Mouse (Mus musculus) liver, embryonic 13.5 days (tissue): ENCODE results near the gene Tns1. TPM values are rescaled to one million over a fixed set of nuclear protein-coding genes. Genes with fewer than 3 reads are reported as not detected.

Experiments
- ATAC-seq: fragments of 200-750 bp; cut with Nextera tagmentation; 2 replicates; pipeline ENCODE4 v1.8.0; 2017; ENCODE audit warnings: low read depth, mild to moderate bottlenecking, moderate number of reproducible peaks, moderate library complexity
- DNase-seq: peaks from one replicate; pipeline ENCODE4 v3.0.0; 2022
- H3K27ac ChIP-seq: fragments of 300-500 bp; sonication (generic); 2 replicates; pipeline ENCODE4 v1.5.1; 2015; ENCODE audit warnings: moderate library complexity, mild to moderate bottlenecking, inconsistent platforms
- H3K27me3 ChIP-seq: fragments of 300-500 bp; sonication (generic); 2 replicates; pipeline ENCODE4 v1.6.1; 2015; ENCODE audit warnings: mild to moderate bottlenecking, inconsistent platforms
- H3K36me3 ChIP-seq: fragments of 300-500 bp; sonication (generic); 2 replicates; pipeline ENCODE4 v1.6.1; 2015; ENCODE audit warnings: mild to moderate bottlenecking, inconsistent platforms
- H3K4me1 ChIP-seq: fragments of 300-500 bp; sonication (generic); replicated peaks from 2 replicates; pipeline ENCODE4 v1.6.1; 2015; ENCODE audit warnings: inconsistent platforms
- H3K4me2 ChIP-seq: fragments of 300-500 bp; sonication (generic); 2 replicates; pipeline ENCODE4 v1.6.1; 2015; ENCODE audit warnings: inconsistent platforms, mild to moderate bottlenecking, moderate library complexity
- H3K4me3 ChIP-seq: fragments of 300-500 bp; sonication (generic); replicated peaks from 2 replicates; pipeline ENCODE4 v1.5.1; 2015; ENCODE audit warnings: mild to moderate bottlenecking, inconsistent platforms
- H3K9ac ChIP-seq: fragments of 300-500 bp; sonication (generic); 2 replicates; pipeline ENCODE4 v1.6.1; 2015; ENCODE audit warnings: mild to moderate bottlenecking, inconsistent platforms
- H3K9me3 ChIP-seq: fragments of 300-500 bp; sonication (generic); replicated peaks from 2 replicates; pipeline ENCODE4 v1.6.1; 2016; ENCODE audit warnings: inconsistent platforms
- WGBS: fragments of 180-500 bp; shearing (Covaris S2); methylation state at CpG from one replicate; pipeline ENCODE4 v1.1.7; 2015; ENCODE audit not compliant: insufficient replicate concordance; 5-methylcytosine and 5-hydroxymethylcytosine counted together
- polyA plus RNA-seq: library from polyadenylated mRNA; unstranded; fragments of >200 nt; fragmentation: Nextera tagmentation; extraction: Ambion mirVana; gene quantifications from 2 replicates; pipeline ENCODE4 v1.2.1, GENCODE M21; 2015

Gene Tns1
- polyA plus RNA-seq, 1 experiment from 2014 or later: 11.7 TPM

GRCm38 (mm10) chr1:73948757-73949156 lies 175.5 kb downstream of the Tns1 start:
- Histone ChIP-seq H3K4me3 (no peak overlapping the region), H3K9ac (no peak overlapping the region), H3K4me1 (no peaks in the 10 kb centered on the region), H3K27ac (no peak overlapping the region), H3K27me3 (no peaks in the 10 kb centered on the region), H3K9me3 (no peaks in the 10 kb centered on the region), H3K4me2 (no peak overlapping the region), H3K36me3 (peaks cover 18% of the 10 kb centered on the region)
- 61% methylated on average over 5 of the region's 5 CpGs for WGBS
- ATAC-seq (no peak), DNase-seq (no peak)

- Histone ChIP-seq H3K27ac (no peak overlapping the region), H3K9ac (no peak overlapping the region), H3K9me3 (no peaks in the 10 kb centered on the region), H3K27me3 (no peaks in the 10 kb centered on the region), H3K4me2 (no peak overlapping the region), H3K36me3 (peaks cover 7% of the 10 kb centered on the region), H3K4me3 (no peak overlapping the region), H3K4me1 (no peaks in the 10 kb centered on the region)
- DNase-seq (no peak), ATAC-seq (no peak)
- 65% methylated on average over 15 of the region's 15 CpGs for WGBS
These were observed 176.5 kb downstream of the Tns1 start for GRCm38 (mm10) chr1:73947525-73948304.

- H3K4me2 ChIP-seq: no peak overlapping the region
- no peak overlapping the region for H3K27ac ChIP-seq
- ATAC-seq: no peak
- 73% methylated on average over 7 of the region's 7 CpGs for WGBS
- no peak overlapping the region for H3K4me3 ChIP-seq
- H3K4me1 ChIP-seq: no peaks in the 10 kb centered on the region
- no peak for DNase-seq
- no peaks in the 10 kb centered on the region for H3K36me3 ChIP-seq
- H3K9ac ChIP-seq: no peak overlapping the region
- no peaks in the 10 kb centered on the region for H3K27me3 ChIP-seq
- H3K9me3 ChIP-seq: no peaks in the 10 kb centered on the region
These were observed 177.5 kb downstream of the Tns1 start for GRCm38 (mm10) chr1:73946701-73947100.

- Histone ChIP-seq H3K4me3 (no peak overlapping the region), H3K27me3 (no peaks in the 10 kb centered on the region), H3K27ac (no peak overlapping the region), H3K4me2 (no peak overlapping the region), H3K4me1 (peaks cover 7% of the 10 kb centered on the region; the same call in 1 of the 2 replicates), H3K36me3 (no peaks in the 10 kb centered on the region), H3K9ac (no peak overlapping the region), H3K9me3 (no peaks in the 10 kb centered on the region)
- no peak for ATAC-seq
- no peak for DNase-seq
- 59% methylated on average over 3 of the region's 3 CpGs for WGBS
These were observed 179.9 kb downstream of the Tns1 start for GRCm38 (mm10) chr1:73944393-73944792.

GRCm38 (mm10) chr1:73943667-73944289 lies 180.5 kb downstream of the Tns1 start:
- Histone ChIP-seq H3K9me3 (no peaks in the 10 kb centered on the region), H3K27me3 (no peaks in the 10 kb centered on the region), H3K9ac (no peak overlapping the region), H3K4me2 (no peak overlapping the region), H3K27ac (no peak overlapping the region), H3K36me3 (no peaks in the 10 kb centered on the region), H3K4me1 (peaks cover 11% of the 10 kb centered on the region), H3K4me3 (no peak overlapping the region)
- DNase-seq (no peak), ATAC-seq (no peak)
- 77% methylated on average over 9 of the region's 9 CpGs for WGBS

- Histone ChIP-seq H3K9ac (no peak overlapping the region), H3K27ac (no peak overlapping the region), H3K27me3 (no peaks in the 10 kb centered on the region), H3K4me3 (no peak overlapping the region), H3K4me2 (no peak overlapping the region), H3K36me3 (no peaks in the 10 kb centered on the region; the same call in 1 of the 2 replicates), H3K4me1 (peaks cover 16% of the 10 kb centered on the region), H3K9me3 (no peaks in the 10 kb centered on the region)
- WGBS: 80% methylated on average over 5 of the region's 5 CpGs
- DNase-seq: no peak
- no peak for ATAC-seq
These were observed 181.0 kb downstream of the Tns1 start for GRCm38 (mm10) chr1:73943255-73943654.

GRCm38 (mm10) chr1:73942243-73942642 lies 182.0 kb downstream of the Tns1 start:
- Histone ChIP-seq H3K4me3 (no peak overlapping the region), H3K27me3 (no peaks in the 10 kb centered on the region), H3K9ac (no peak overlapping the region), H3K27ac (no peak overlapping the region), H3K4me2 (no peak overlapping the region), H3K9me3 (no peaks in the 10 kb centered on the region), H3K36me3 (no peaks in the 10 kb centered on the region; the same call in 1 of the 2 replicates), H3K4me1 (peaks cover 24% of the 10 kb centered on the region)
- WGBS: 69% methylated on average over 2 of the region's 2 CpGs
- DNase-seq (no peak), ATAC-seq (no peak)

GRCm38 (mm10) chr1:73941697-73942096 lies 182.6 kb downstream of the Tns1 start:
- Histone ChIP-seq H3K4me2 (no peak overlapping the region), H3K36me3 (no peaks in the 10 kb centered on the region; the same call in 1 of the 2 replicates), H3K27me3 (no peaks in the 10 kb centered on the region), H3K9me3 (no peaks in the 10 kb centered on the region), H3K27ac (no peak overlapping the region), H3K9ac (no peak overlapping the region), H3K4me3 (no peak overlapping the region), H3K4me1 (peaks cover 29% of the 10 kb centered on the region)
- 62% methylated on average over 9 of the region's 9 CpGs for WGBS
- no peak for ATAC-seq
- no peak for DNase-seq

- no peak overlapping the region for H3K4me2 ChIP-seq
- no peaks in the 10 kb centered on the region; the same call in 1 of the 2 replicates for H3K36me3 ChIP-seq
- ATAC-seq (no peak), DNase-seq (no peak)
- no peak overlapping the region for H3K9ac ChIP-seq
- WGBS: 68% methylated on average over 9 of the region's 9 CpGs
- H3K4me3 ChIP-seq: no peak overlapping the region
- H3K27ac ChIP-seq: no peak overlapping the region
- no peaks in the 10 kb centered on the region for H3K27me3 ChIP-seq
- H3K9me3 ChIP-seq: no peaks in the 10 kb centered on the region
- H3K4me1 ChIP-seq: peaks cover 37% of the 10 kb centered on the region
These were observed 183.6 kb downstream of the Tns1 start for GRCm38 (mm10) chr1:73940491-73941204.

GRCm38 (mm10) chr1:73938597-73938996 lies 185.7 kb downstream of the Tns1 start:
- no peak overlapping the region for H3K27ac ChIP-seq
- DNase-seq: no peak
- peaks cover 37% of the 10 kb centered on the region for H3K4me1 ChIP-seq
- no peak overlapping the region for H3K4me3 ChIP-seq
- no peaks in the 10 kb centered on the region for H3K27me3 ChIP-seq
- no peak overlapping the region for H3K4me2 ChIP-seq
- WGBS: 68% methylated on average over 10 of the region's 10 CpGs
- no peaks in the 10 kb centered on the region; the same call in 1 of the 2 replicates for H3K36me3 ChIP-seq
- no peak for ATAC-seq
- H3K9me3 ChIP-seq: no peaks in the 10 kb centered on the region
- H3K9ac ChIP-seq: no peak overlapping the region

- H3K4me3 ChIP-seq: no peak overlapping the region
- H3K4me2 ChIP-seq: no peak overlapping the region
- WGBS: 58% methylated on average over 6 of the region's 6 CpGs
- ATAC-seq (no peak), DNase-seq (no peak)
- peaks cover 38% of the 10 kb centered on the region for H3K4me1 ChIP-seq
- no peaks in the 10 kb centered on the region for H3K27me3 ChIP-seq
- H3K36me3 ChIP-seq: no peaks in the 10 kb centered on the region; the same call in 1 of the 2 replicates
- no peak overlapping the region for H3K27ac ChIP-seq
- H3K9me3 ChIP-seq: no peaks in the 10 kb centered on the region
- H3K9ac ChIP-seq: no peak overlapping the region
These were observed 186.4 kb downstream of the Tns1 start for GRCm38 (mm10) chr1:73937805-73938204.
